Mouse (Mus musculus): ENCODE results near the gene Syne1.

Syne1 gene

GRCm38 (mm10) chr10:5068676-5069265 lies 482.5 kb downstream of the Syne1 start, which contains the start of gene Gm10097:
Gm10097 (plus strand) TSS chr10:5069192.
- DNase-seq (ENCODE audit: low spot score in 2 of 2) = no peak

GRCm38 (mm10) chr10:5067113-5067512 lies 484.2 kb downstream of the Syne1 start:
- DNase-seq (ENCODE audit: low spot score in 2 of 2) = no peak

GRCm38 (mm10) chr10:5059983-5060382 lies 491.3 kb downstream of the Syne1 start:
- DNase-seq (ENCODE audit: low spot score in 2 of 2) = no peak

- no peak for DNase-seq (ENCODE audit: low spot score in 2 of 2)
These were observed 492.4 kb downstream of the Syne1 start for GRCm38 (mm10) chr10:5058876-5059275.

DNA sequence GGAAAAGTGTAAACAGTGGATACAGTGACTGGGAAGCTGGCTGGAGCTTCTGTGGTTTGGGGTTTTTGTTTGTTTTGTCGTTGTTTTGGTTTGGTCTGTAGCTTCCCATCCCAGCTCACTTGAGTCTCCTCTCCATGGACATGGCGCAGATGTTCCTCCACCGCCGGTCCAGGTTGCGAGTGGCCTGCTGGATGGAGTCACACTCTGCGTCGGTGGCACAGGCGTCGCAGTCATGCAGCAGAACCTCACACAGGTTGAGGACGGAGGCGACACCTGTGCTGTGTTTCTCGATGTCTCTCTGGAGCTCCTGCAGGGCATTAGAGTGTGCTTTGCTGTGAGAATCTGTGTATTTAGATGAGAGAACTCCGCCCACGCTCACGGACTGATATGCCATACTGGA lies 493.6 kb downstream of the Syne1 start:
- DNase-seq (ENCODE audit: low spot score in 2 of 2) = no peak

- no peak for DNase-seq (ENCODE audit: low spot score in 2 of 2)
These were observed 494.3 kb downstream of the Syne1 start for GRCm38 (mm10) chr10:5056940-5057339.

DNA sequence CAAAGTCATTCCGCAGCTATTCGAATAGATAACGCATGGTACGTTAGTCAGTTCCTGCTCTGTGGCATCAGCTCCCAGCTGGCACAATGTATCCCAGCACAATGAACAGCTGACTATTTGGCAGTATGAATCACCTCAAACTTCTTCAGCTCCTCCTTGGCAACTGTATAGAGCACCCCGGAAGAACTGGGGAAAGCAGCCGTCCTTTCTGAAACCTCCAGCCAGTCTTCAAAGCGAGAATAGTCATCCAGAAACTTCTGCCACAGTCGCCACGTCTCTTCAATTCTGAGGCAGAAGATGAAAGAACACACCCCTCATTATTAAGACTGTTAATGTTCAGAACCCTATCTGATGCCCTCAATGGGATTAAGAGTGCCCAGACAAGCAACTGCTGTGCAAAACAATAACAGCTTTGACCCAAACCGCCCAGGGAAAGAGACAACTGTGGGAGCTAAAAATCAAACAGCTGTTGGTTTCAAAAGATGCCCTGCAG lies 495.0 kb downstream of the Syne1 start:
- no peak for DNase-seq (ENCODE audit: low spot score in 2 of 2)

DNA sequence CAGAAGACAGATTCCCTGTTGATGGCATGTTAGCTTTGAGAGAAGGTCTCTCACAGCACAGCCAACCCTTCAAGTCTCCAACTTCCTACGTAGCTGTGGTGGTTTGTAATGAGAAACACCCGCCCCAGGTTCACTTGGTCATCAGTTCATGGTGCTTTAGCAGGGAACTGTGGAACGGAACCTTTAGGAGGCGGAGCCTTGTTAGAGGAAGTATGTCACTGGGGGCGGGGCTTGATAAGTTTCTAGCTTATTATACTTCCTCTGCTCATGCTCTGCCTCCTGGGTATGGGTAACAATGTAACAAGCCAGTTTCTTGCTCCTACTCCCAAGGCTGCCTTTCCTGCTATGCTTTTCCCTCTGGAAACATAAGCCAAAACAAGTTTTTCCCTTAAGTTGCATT lies 505.6 kb downstream of the Syne1 start:
- no peak for DNase-seq (ENCODE audit: low spot score in 2 of 2)

GRCm38 (mm10) chr10:5045213-5045612 lies 506.1 kb downstream of the Syne1 start:
- DNase-seq (ENCODE audit: low spot score in 2 of 2) = no peak

DNA sequence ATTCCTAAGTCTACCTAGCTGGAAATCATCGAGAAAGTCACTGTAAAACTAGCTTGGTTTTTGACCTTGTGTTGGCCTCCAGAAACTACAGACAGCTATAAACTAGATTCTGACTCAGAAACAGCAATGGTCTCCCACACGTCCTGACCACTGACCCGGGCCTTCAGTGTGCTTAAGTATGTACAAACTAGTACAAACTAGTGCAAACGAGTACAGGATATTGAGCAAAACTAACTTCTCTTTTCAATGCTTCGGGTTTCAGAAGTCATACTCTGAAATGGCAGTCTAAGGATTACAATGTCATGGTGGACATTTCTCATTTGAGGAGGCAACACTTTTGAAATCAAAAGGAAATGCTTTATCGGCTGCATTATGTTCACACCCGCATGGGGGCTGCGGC lies 506.8 kb downstream of the Syne1 start:
- no peak for DNase-seq (ENCODE audit: low spot score in 2 of 2)

DNA sequence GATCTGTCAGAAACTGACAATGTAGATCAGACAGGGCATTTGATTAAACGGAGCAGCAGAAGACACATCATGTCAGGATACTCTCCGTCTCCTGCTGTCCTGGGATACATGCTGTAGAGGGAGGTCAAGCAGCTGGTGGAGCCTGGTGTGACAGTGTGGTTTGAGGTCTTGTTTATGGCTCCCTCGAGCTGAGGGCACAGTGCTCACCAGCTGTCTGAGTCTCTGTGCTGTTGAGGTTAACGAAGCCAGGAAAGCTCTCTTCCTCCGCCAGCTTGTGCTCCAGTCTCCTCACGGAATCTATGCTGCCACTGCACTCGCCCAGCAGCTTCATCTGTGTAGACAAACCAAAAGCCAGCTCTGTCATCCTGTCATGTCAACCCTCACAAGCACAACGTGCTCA lies 510.0 kb downstream of the Syne1 start:
- no peak for DNase-seq (ENCODE audit: low spot score in 2 of 2)

DNA sequence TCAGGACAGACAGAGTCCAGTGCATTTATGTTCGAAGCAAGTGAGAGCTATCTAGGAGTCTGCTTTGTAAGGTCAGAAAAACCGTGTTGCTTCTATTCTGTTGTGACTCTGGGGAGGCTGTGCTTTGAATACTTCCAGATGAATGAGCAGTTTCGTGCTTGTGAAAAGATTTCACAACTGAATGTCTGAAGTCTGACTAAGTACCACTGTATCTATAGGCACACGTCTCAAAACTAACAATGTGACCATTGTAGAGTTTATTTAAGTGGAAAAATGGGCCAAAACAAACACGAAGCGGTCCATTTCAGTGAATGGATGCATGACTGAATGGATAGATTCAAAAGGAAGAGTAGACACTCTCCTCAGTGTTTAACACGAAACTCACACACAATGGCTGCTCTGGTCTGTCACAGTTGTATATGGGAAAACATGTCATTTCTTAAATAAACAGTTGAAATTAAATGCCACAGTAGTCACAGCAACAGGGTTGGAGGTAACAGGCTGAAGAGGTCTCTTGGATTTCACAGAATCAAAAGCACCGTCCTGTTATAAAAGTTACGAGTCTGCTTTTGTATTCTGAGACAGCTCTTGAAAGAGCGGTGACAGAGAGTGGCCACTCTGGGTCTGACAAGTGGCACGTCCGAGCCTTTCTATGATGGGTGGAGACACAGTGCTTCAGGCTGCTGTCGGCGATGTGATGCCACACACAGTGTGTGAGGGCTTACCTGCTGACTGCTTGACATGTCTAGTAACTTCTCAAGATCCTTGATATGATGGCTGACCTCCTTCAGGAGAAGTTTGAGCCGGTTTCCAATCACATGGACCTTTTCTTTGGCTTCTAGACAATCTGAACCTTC lies 518.9 kb downstream of the Syne1 start:
- DNase-seq (ENCODE audit: low spot score in 2 of 2) = no peak

GRCm38 (mm10) chr10:5029883-5030282 lies 521.4 kb downstream of the Syne1 start:
- DNase-seq (ENCODE audit: low spot score in 2 of 2) = no peak

DNA sequence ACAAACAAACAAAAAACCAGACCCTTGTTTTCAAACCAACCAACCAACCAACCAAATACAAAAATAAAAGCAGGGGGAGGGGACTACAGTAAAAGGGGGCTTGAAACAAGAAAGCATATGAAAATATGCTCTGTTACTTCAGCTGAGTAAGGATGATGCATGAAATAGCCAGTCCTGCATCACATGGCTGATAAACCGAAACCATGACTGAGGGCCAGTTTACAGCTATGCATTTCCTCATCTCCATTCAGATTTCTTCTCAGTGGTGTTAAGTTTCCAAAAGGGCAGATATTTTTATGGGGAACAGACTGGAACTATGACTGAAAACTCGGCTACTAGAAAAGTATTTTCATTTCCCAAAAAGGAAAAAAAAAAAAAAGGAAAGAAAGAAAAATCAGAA lies 522.1 kb downstream of the Syne1 start:
- DNase-seq (ENCODE audit: low spot score in 2 of 2) = no peak

GRCm38 (mm10) chr10:5028301-5028700 lies 523.0 kb downstream of the Syne1 start:
- no peak for DNase-seq (ENCODE audit: low spot score in 2 of 2)

DNA sequence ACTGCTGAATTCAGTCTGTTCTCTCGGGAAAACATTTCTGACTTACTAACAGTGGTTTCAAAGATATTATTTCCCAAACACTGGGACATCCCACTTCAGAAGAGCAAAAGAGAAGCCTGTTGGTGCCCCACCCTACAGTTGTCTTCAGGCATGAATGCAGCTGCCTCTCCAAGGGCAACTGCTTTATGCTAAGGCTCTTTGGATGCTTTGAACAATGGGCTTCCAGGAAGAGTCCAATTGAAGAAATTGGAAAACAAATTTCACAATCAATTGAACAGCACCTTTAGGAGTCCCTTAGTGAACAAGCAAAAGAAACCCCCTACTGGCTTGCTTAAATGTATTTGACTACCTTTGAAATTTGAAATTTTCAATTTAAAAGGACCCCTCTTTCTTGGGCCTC lies 524.1 kb downstream of the Syne1 start:
- DNase-seq (ENCODE audit: low spot score in 2 of 2) = no peak

GRCm38 (mm10) chr10:5025906-5026305 lies 525.4 kb downstream of the Syne1 start:
- DNase-seq (ENCODE audit: low spot score in 2 of 2) = no peak

- no peak for DNase-seq (ENCODE audit: low spot score in 2 of 2)
These were observed 534.1 kb downstream of the Syne1 start for GRCm38 (mm10) chr10:5017148-5017547.

- DNase-seq (ENCODE audit: low spot score in 2 of 2) = no peak
These were observed 536.3 kb downstream of the Syne1 start for GRCm38 (mm10) chr10:5014976-5015375.

GRCm38 (mm10) chr10:5012004-5012403 lies 539.3 kb downstream of the Syne1 start:
- no peak for DNase-seq (ENCODE audit: low spot score in 2 of 2)

GRCm38 (mm10) chr10:5008795-5009366 lies 542.4 kb downstream of the Syne1 start:
- no peak for DNase-seq (ENCODE audit: low spot score in 2 of 2)

DNA sequence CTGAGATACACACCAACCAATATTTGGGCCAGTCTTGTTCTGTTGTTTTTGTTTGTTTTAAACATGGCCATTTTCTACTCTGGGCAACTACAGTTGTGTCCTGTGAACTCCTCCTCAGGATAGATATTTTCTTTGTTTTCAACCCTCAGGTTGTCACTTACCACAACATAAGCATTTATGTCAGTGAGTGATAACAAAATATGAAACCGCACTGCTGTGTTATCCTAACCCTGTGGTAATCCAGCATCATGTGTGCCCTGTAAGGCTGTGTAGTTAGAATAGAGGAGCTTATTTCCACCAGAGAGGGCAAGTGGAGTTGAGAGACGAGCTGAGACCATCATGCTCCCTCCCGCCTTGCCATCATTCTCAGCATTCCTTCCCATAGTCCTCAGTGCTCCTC lies 554.7 kb downstream of the Syne1 start:
- no peak for DNase-seq (ENCODE audit: low spot score in 2 of 2)

- DNase-seq (ENCODE audit: low spot score in 2 of 2) = no peak
These were observed 557.5 kb downstream of the Syne1 start for GRCm38 (mm10) chr10:4993802-4994201.

All from thymus, postnatal 10 days (tissue).